Mouse (Mus musculus): Measurements from ENCODE around the gene Gm11634. TPM values are rescaled to one million over a fixed set of nuclear protein-coding genes. Genes with fewer than 3 reads are reported as not detected.

The Gm11634 gene
- polyA plus RNA-seq, 1 experiment from 2014 or later, result not detected

Other genes with a start within 250 kb of the Gm11634 start
- gene G6pc, start 231.7 kb downstream of the Gm11634 start, polyA plus RNA-seq (2014; fragmentation: Nextera tagmentation; extraction: Ambion mirVana), result not detected in 2 replicates
- 87.8 and 92.8 TPM in 2 replicates for gene Aarsd1, start 181.6 kb downstream of the Gm11634 start, polyA plus RNA-seq (2014; fragmentation: Nextera tagmentation; extraction: Ambion mirVana)
- gene Gm27029, start 174.5 kb downstream of the Gm11634 start, polyA plus RNA-seq (2014; fragmentation: Nextera tagmentation; extraction: Ambion mirVana), result 9.9 and 12.5 TPM in 2 replicates
- 18.0 and 18.6 TPM in 2 replicates for gene Rundc1, start 174.2 kb downstream of the Gm11634 start, polyA plus RNA-seq (2014; fragmentation: Nextera tagmentation; extraction: Ambion mirVana)
- 6.9 and 7.1 TPM in 2 replicates for gene Ptges3l, start 173.9 kb downstream of the Gm11634 start, polyA plus RNA-seq (2014; fragmentation: Nextera tagmentation; extraction: Ambion mirVana)
- gene Rpl27, start 157.0 kb downstream of the Gm11634 start, polyA plus RNA-seq (2014; fragmentation: Nextera tagmentation; extraction: Ambion mirVana), result 389 and 414 TPM in 2 replicates
- gene Ifi35, start 150.8 kb downstream of the Gm11634 start, polyA plus RNA-seq (2014; fragmentation: Nextera tagmentation; extraction: Ambion mirVana), result 2.4 and 3.1 TPM in 2 replicates
- 43.9 and 49.0 TPM in 2 replicates for gene Rnd2, start 134.3 kb downstream of the Gm11634 start, polyA plus RNA-seq (2014; fragmentation: Nextera tagmentation; extraction: Ambion mirVana)
- gene Vat1, start 133.0 kb downstream of the Gm11634 start, polyA plus RNA-seq (2014; fragmentation: Nextera tagmentation; extraction: Ambion mirVana), result 52.3 and 55.8 TPM in 2 replicates
- gene Brca1, start 47.3 kb downstream of the Gm11634 start, polyA plus RNA-seq (2014; fragmentation: Nextera tagmentation; extraction: Ambion mirVana), result 20.3 and 20.4 TPM in 2 replicates
- 89.0 and 99.1 TPM in 2 replicates for gene Nbr1, start 47.1 kb downstream of the Gm11634 start, polyA plus RNA-seq (2014; fragmentation: Nextera tagmentation; extraction: Ambion mirVana)
- 1.6 and 2.5 TPM in 2 replicates for gene Tmem106a, start 17.0 kb downstream of the Gm11634 start, polyA plus RNA-seq (2014; fragmentation: Nextera tagmentation; extraction: Ambion mirVana)
- 24.1 and 30.7 TPM in 2 replicates for gene Rdm1, start 27.9 kb upstream of the Gm11634 start, polyA plus RNA-seq (2014; fragmentation: Nextera tagmentation; extraction: Ambion mirVana)
- gene Arl4d, start 66.3 kb upstream of the Gm11634 start, polyA plus RNA-seq (2014; fragmentation: Nextera tagmentation; extraction: Ambion mirVana), result 23.9 and 29.5 TPM in 2 replicates
- 43.3 and 46.7 TPM in 2 replicates for gene Dhx8, start 133.7 kb upstream of the Gm11634 start, polyA plus RNA-seq (2014; fragmentation: Nextera tagmentation; extraction: Ambion mirVana)
- 8.4 and 9.4 TPM in 2 replicates for gene Etv4, start 186.1 kb upstream of the Gm11634 start, polyA plus RNA-seq (2014; fragmentation: Nextera tagmentation; extraction: Ambion mirVana)

Measured in neural tube, embryonic 11.5 days (tissue).